Mouse (Mus musculus) myocyte (in vitro differentiated cells): ENCODE measurements around the gene Fgr. TPM values are rescaled to one million over a fixed set of nuclear protein-coding genes. Genes with fewer than 3 reads are reported as not detected.

Experiments used
- H3K27me3 ChIP-seq: one replicate; pipeline ENCODE4 v1.6.1; 2011; ENCODE audit not compliant: control insufficient read depth, insufficient read depth, insufficient read length
- H3K36me3 ChIP-seq: one replicate; pipeline ENCODE4 v1.6.1; 2011; ENCODE audit not compliant: control insufficient read depth, insufficient read depth
- H3K4me2 ChIP-seq: one replicate; pipeline ENCODE4 v1.6.1; 2011; ENCODE audit warnings: low read depth, control low read depth
- H3K4me3 ChIP-seq: one replicate; pipeline ENCODE4 v1.5.1; 2011; ENCODE audit warnings: mild to moderate bottlenecking, control low read depth, moderate library complexity
- H3K79me2 ChIP-seq: one replicate; pipeline ENCODE4 v1.6.1; 2011; ENCODE audit not compliant: control insufficient read depth, insufficient read depth
- H3ac ChIP-seq: one replicate; pipeline ENCODE4 v1.6.1; 2011; ENCODE audit not compliant: control insufficient read depth, insufficient read length
- CEBPB ChIP-seq: IDR thresholded peaks from 2 replicates; pipeline ENCODE4 v1.6.1; 2011; ENCODE audit warnings: mild to moderate bottlenecking, moderate library complexity; ENCODE audit not compliant: poor library complexity, insufficient read depth, severe bottlenecking
- E2F4 ChIP-seq: IDR thresholded peaks from one replicate; pipeline ENCODE4 v1.6.1; 2011; ENCODE audit warnings: mild to moderate bottlenecking, control low read depth, moderate library complexity; ENCODE audit not compliant: insufficient read depth
- MAX ChIP-seq: IDR thresholded peaks from one replicate; pipeline ENCODE4 v1.6.1; 2011; ENCODE audit warnings: low read depth, mild to moderate bottlenecking, control low read depth
- MYOD1 ChIP-seq, 3 experiments: IDR thresholded peaks; one replicate each; pipeline ENCODE4 v1.6.1; 2011; ENCODE audit warnings: control low read depth in 2 of 3, low read depth in 2 of 3, mild to moderate bottlenecking in 2 of 3, moderate library complexity in 1 of 3; ENCODE audit not compliant: insufficient read length in 2 of 3, control insufficient read depth in 1 of 3
- MYOG ChIP-seq, 3 experiments: IDR thresholded peaks; one replicate each; pipeline ENCODE4 v1.6.1; 2011; ENCODE audit warnings: control low read depth in 2 of 3, low read depth in 2 of 3, mild to moderate bottlenecking in 2 of 3; ENCODE audit not compliant: insufficient read length in 2 of 3, control insufficient read depth in 1 of 3, insufficient read depth in 1 of 3
- POLR2A ChIP-seq: IDR thresholded peaks from one replicate; pipeline ENCODE4 v1.6.1; 2011; ENCODE audit warnings: low read depth, mild to moderate bottlenecking, control low read depth, moderate library complexity; ENCODE audit not compliant: insufficient read length
- POLR2AphosphoS2 ChIP-seq: IDR thresholded peaks from one replicate; pipeline ENCODE4 v1.6.1; 2011; ENCODE audit warnings: low read depth, control low read depth; ENCODE audit not compliant: insufficient read length
- REST ChIP-seq: IDR thresholded peaks from one replicate; pipeline ENCODE4 v1.6.1; 2011; ENCODE audit warnings: mild to moderate bottlenecking, control low read depth, moderate library complexity; ENCODE audit not compliant: insufficient read depth, insufficient read length
- SRF ChIP-seq: IDR thresholded peaks from one replicate; pipeline ENCODE4 v1.6.1; 2011; ENCODE audit warnings: low read depth; ENCODE audit not compliant: control insufficient read depth, insufficient read length
- TCF12 ChIP-seq: IDR thresholded peaks from one replicate; pipeline ENCODE4 v1.6.1; 2011; ENCODE audit warnings: mild to moderate bottlenecking, control low read depth; ENCODE audit not compliant: poor library complexity, insufficient read depth, severe bottlenecking
- TCF3 ChIP-seq: IDR thresholded peaks from one replicate; pipeline ENCODE4 v1.6.1; 2011; ENCODE audit warnings: low read depth, control low read depth; ENCODE audit not compliant: insufficient read length
- USF1 ChIP-seq: IDR thresholded peaks from one replicate; pipeline ENCODE4 v1.6.1; 2011; ENCODE audit warnings: low read depth, mild to moderate bottlenecking, control low read depth, moderate library complexity
- polyA plus RNA-seq: library from polyadenylated mRNA; unstranded; fragments of >200 nt; fragmentation: generic; extraction: Trizol; gene quantifications from one replicate; pipeline ENCODE4 v1.2.1, GENCODE M21; 2012; ENCODE audit warnings: missing spikeins

Gene Fgr
- polyA plus RNA-seq, 1 experiment = not detected

DNA sequence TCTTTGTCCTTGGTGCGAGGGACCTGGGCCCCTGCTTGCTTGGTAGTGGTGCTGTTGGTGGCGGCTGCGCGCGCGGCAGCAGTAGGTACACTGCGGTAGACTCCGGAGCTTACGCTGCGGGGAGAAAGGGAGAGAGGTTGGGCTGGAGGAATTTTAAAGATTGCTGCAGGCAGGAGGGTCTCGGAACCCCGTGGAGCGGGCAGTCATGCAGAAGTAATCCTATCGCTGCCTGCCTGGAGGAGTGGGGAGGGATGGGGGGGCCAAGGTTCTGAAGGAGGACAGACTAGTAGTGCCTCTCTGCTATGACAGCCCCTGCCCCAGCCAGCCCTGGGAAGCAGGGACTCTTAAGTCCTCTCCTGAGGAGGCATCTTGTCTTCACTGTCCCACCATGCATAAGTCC, 48.3 kb downstream of the Fgr start:
- Histone ChIP-seq H3K79me2 (peaks cover 95% of the 10 kb centered on the region), H3K27me3 (no peaks in the 10 kb centered on the region), H3K4me3 (no peak overlapping the region), H3K36me3 (peaks cover 6% of the 10 kb centered on the region), H3K4me2 (no peak overlapping the region), H3ac (no peak overlapping the region)
- TF ChIP-seq POLR2AphosphoS2 (peak; percentile 6), MYOD1 (IDR thresholded peaks at IDR 0.05; ENCODE audit: control insufficient read depth in 1 of 3, insufficient read length in 2 of 3, low read depth in 2 of 3) (no peak)

GRCm38 (mm10) chr4:133022954-133023635, 49.2 kb downstream of the Fgr start:
- Histone ChIP-seq H3K27me3 (no peaks in the 10 kb centered on the region), H3K4me3 (no peak overlapping the region), H3K79me2 (peaks cover 95% of the 10 kb centered on the region), H3ac (no peak overlapping the region), H3K4me2 (no peak overlapping the region), H3K36me3 (peaks cover 13% of the 10 kb centered on the region)
- TF ChIP-seq E2F4 (no peak), MYOD1 (IDR thresholded peaks at IDR 0.05; ENCODE audit: control insufficient read depth in 1 of 3, insufficient read length in 2 of 3, low read depth in 2 of 3) (peak in 2 of 3 experiments; percentile 54 to 79), MYOG (IDR thresholded peaks at IDR 0.05; ENCODE audit: control insufficient read depth in 1 of 3, insufficient read depth in 1 of 3, insufficient read length in 2 of 3, low read depth in 2 of 3) (peak in 2 of 3 experiments; percentile 30 to 72), TCF3 (no peak), MAX (no peak), SRF (no peak), USF1 (no peak), POLR2AphosphoS2 (peak; percentile 20), POLR2A (no peak), CEBPB (no peak)

DNA sequence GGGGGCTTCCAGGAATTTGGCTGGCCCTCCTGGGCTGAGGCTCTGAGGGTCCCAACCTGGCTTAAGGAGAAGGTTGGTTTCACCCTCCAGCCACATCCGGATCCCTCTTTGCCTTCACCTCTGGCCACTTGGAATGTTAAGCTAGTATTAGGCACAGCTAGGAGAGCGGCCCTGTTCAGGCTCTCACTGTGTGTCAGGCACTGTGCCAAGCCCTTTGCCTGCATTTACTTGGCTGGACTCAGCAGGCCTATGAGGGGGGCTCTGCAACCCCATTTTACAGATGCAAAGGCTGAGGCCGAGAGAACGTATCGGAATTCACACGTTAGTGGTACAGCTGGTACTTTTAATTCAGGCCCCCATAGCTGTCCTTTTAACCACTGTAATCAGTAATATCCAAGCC, 49.7 kb downstream of the Fgr start:
- Histone ChIP-seq H3ac (no peak overlapping the region), H3K4me2 (no peak overlapping the region), H3K79me2 (peaks cover 95% of the 10 kb centered on the region), H3K36me3 (peaks cover 9% of the 10 kb centered on the region), H3K27me3 (no peaks in the 10 kb centered on the region), H3K4me3 (no peak overlapping the region)
- TF ChIP-seq TCF12 (no peak), E2F4 (no peak), POLR2A (no peak), REST (no peak), MYOG (IDR thresholded peaks at IDR 0.05; ENCODE audit: control insufficient read depth in 1 of 3, insufficient read depth in 1 of 3, insufficient read length in 2 of 3, low read depth in 2 of 3) (no peak), SRF (no peak), MYOD1 (IDR thresholded peaks at IDR 0.05; ENCODE audit: control insufficient read depth in 1 of 3, insufficient read length in 2 of 3, low read depth in 2 of 3) (no peak), MAX (no peak), POLR2AphosphoS2 (no peak), USF1 (no peak), TCF3 (no peak), CEBPB (no peak)

DNA sequence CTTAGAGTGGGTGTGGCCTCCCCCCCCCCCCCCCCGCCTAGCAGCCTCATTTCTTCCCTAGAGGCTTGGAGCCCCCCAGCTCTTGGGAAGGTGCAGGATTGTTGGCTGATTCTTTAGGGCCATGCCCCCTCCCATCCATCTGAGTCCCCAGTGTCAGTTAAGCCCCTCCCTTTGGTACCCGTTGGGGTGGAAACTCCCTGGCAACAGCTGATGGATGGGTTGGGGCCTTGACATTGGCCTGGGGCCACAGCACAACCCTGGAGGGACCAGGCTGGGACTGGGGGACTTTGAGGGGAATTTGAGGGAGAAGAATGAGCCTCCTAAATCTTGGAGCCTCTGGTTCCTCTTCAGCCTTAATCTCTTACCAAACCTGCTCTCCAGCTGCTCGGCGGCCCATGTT, 50.5 kb downstream of the Fgr start:
- Histone ChIP-seq H3K4me2 (peak overlapping the region; percentile 49), H3K36me3 (peaks cover 8% of the 10 kb centered on the region), H3K79me2 (peaks cover 95% of the 10 kb centered on the region), H3K27me3 (no peaks in the 10 kb centered on the region), H3K4me3 (no peak overlapping the region), H3ac (no peak overlapping the region)
- TF ChIP-seq POLR2AphosphoS2 (no peak), POLR2A (no peak), E2F4 (no peak), TCF3 (no peak), REST (no peak), MAX (no peak), USF1 (no peak), MYOG (IDR thresholded peaks at IDR 0.05; ENCODE audit: control insufficient read depth in 1 of 3, insufficient read depth in 1 of 3, insufficient read length in 2 of 3, low read depth in 2 of 3) (no peak), CEBPB (no peak), TCF12 (no peak), SRF (no peak), MYOD1 (IDR thresholded peaks at IDR 0.05; ENCODE audit: control insufficient read depth in 1 of 3, insufficient read length in 2 of 3, low read depth in 2 of 3) (no peak)

DNA sequence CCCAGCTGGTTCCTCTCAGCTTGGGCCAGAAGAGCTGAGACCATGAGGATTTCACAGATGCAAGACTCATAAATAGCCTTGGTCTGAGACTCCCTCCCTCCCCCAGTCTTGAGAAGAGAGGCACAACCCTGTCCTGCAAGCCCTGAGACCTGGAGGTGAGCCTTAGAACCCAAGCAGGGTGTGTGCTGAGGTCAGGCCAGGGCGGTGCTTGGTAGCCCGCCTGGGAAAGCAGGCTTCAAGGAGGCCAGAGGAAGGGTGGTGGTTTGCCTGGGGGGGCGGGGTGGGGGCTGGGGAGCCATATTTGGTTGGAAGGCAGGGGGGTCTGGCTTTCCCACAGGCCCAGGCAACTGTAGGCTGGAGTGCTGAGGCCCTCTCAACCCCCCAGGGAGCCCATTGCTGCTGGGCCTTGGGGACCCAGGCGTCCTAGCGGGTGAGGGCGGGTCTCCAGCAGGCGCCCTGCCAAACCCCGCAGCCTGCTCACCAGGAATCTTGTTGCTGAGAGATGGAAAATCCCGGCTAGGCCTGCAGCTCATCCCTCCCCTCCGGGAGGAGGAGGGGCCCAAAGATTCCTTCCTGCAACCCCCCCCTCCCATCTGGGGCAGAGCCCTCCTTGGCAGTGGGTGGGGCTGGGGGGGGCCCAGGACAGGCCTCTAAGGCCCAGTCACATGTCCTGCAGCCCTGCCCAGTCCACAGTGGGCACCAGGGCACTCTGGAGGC, 51.2 kb downstream of the Fgr start:
- Histone ChIP-seq H3K36me3 (peaks cover 8% of the 10 kb centered on the region), H3K79me2 (peaks cover 95% of the 10 kb centered on the region), H3K4me2 (peak overlapping the region; percentile 49), H3K27me3 (no peaks in the 10 kb centered on the region), H3ac (no peak overlapping the region), H3K4me3 (no peak overlapping the region)
- no peak for TF ChIP-seq SRF
- no peak for TF ChIP-seq TCF12
- no peak for TF ChIP-seq CEBPB
- TF ChIP-seq MYOD1 (IDR thresholded peaks at IDR 0.05; ENCODE audit: control insufficient read depth in 1 of 3, insufficient read length in 2 of 3, low read depth in 2 of 3) = no peak
- TF ChIP-seq E2F4 = no peak
- TF ChIP-seq POLR2AphosphoS2 = no peak
- peak in 1 of 3 experiments; percentile 13 for TF ChIP-seq MYOG (IDR thresholded peaks at IDR 0.05; ENCODE audit: control insufficient read depth in 1 of 3, insufficient read depth in 1 of 3, insufficient read length in 2 of 3, low read depth in 2 of 3)
- TF ChIP-seq MAX = no peak
- peak; percentile 31 for TF ChIP-seq USF1
